Mouse (Mus musculus): ENCODE measurements around the gene Agtr1b.

DNA sequence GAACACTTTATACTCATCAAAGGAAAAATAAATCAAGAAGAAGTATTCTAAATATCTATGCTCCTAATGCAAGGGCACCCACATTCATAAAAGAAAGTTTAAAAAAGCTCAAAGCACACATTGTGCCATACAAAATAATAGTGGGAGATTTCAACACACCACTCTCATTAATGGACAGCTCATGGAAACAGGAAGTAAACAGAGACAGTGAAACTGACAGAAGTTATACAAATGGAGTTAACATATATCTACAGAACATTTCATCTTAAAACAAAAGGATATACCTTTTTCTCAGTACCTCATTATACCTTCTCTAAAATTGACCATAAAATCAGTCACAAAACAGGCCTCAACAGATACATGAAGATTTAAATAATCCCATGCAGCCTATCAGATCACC, 18.8 kb downstream of the Agtr1b start:
- TF ChIP-seq FLI1 (IDR thresholded peaks at IDR 0.05; ENCODE audit: low read length) (no peak), GATA1 (IDR thresholded peaks at IDR 0.05; ENCODE audit: borderline replicate concordance, low read length) (no peak)
